Mouse (Mus musculus): ENCODE data around the gene Supt5. TPM values are rescaled to one million over a fixed set of nuclear protein-coding genes. Genes with fewer than 3 reads are reported as not detected.
A peak's percentile ranks its signal among the peaks of the same experiment; 100 is the strongest.

Supt5 gene
- polyA plus RNA-seq, 1 experiment from 2014 or later = 47.9 TPM

- Histone ChIP-seq H3K27me3 (ENCODE audit: control insufficient read depth, insufficient read depth, low read length) (no peaks in the 10 kb centered on the region), H3K4me1 (ENCODE audit: control insufficient read depth in 2 of 2, insufficient read depth in 2 of 2, low read length in 2 of 2) (peaks cover 33 to 45% of the 10 kb centered on the region in 2 experiments), H3K27ac (replicated peaks in 1 of 2; ENCODE audit: control insufficient read depth in 1 of 2, insufficient read depth in 1 of 2, low read depth in 2 of 2, low read length in 2 of 2) (peak overlapping the region in 1 of 2 experiments; percentile 50; a peak in 2 of 4 replicates), H3K9ac (ENCODE audit: low read length) (no peak overlapping the region), H3K4me3 (ENCODE audit: control insufficient read depth in 1 of 2, insufficient read depth in 1 of 2, low read depth in 1 of 2, low read length in 2 of 2) (no peak overlapping the region), H3K4me2 (ENCODE audit: low read length) (no peak overlapping the region), H3K36me3 (ENCODE audit: control insufficient read depth, insufficient read depth, low read length) (peaks cover 23% of the 10 kb centered on the region), H3K9me3 (ENCODE audit: control insufficient read depth, low read length) (no peaks in the 10 kb centered on the region)
- ATAC-seq (ENCODE audit: insufficient number of reproducible peaks, insufficient read depth, low FRiP score, low read depth) = no peak
- WGBS = 85% methylated on average over 7 of the region's 7 CpGs
Observed at GRCm38 (mm10) chr7:28373891-28374495, 35.4 kb upstream of the Supt5 start.

DNA sequence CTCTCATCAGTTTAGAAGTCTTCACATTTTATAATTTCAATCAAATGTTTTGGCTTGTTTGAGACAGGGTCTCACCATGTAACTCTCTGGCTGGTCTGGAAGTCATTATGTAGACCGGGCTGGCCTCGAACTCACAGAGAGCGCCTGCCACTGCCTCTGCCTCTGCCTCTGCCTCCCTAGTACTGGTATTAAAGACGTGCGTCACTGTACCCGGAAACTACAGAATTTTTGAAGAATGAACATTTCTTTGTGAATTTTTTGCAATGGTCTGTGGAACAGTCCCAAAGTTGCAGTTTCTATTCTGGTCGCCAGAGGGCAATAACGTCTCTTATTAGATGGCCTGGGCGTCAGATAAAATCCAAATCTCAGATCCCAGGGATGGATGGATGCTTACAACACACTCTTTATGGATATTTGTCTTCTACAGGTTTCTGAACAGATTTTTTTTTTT lies 34.6 kb upstream of the Supt5 start:
- peak overlapping the region; percentile 75 for H3K9ac ChIP-seq (ENCODE audit: low read length)
- under 1% methylated on average over 9 of the region's 9 CpGs for WGBS

DNA sequence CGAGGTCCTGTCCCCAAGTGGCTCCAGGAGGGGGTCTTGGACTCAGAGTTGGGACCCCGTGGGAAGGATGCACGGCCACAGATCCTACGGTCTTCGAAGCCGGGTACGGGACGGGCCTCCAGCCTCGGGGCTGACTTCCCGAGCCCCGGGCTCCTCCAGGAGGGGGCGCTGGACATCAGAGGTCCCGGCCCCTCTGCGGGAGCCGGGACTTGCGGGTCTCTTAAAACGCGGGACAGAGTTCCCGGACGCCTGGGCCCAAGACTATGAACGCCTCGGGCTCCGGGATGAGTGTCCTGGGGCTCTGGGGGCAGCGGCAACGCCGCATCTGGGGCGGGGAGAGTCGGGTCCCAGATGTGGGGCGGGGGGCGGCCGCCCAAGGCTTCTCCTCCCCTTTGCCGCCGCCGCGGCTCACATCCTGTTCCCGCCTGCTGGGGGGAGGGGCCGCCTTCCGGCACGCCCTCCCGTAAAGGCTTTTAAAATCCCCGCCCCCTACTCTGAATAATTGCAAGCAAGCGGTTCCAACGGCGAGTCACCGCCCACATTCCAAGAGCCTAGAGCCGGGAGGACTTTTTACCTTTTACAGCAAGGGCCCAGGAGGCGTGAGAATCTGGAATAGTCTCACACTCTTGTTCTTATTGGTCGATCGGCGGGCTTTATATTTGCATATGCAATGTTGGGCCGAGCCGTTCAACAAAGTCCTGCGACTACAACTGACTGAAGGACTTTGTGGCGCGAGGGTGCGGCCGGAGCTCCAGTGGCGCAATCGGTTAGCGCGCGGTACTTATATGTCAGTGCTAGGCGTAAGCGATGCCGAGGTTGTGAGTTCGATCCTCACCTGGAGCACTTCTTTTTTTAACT lies 33.9 kb upstream of the Supt5 start, which contains the start of gene Plekhg2:
Gene Plekhg2 (minus strand): TSS at position 349 of the 858 bp plus-strand sequence.
- under 1% methylated on average over 66 of the region's 66 CpGs for WGBS
- Histone ChIP-seq H3K27ac (replicated peaks in 1 of 2; ENCODE audit: control insufficient read depth in 1 of 2, insufficient read depth in 1 of 2, low read depth in 2 of 2, low read length in 2 of 2) (peak within 1 kb of the TSS; percentile 89), H3K4me3 (ENCODE audit: control insufficient read depth in 1 of 2, insufficient read depth in 1 of 2, low read depth in 1 of 2, low read length in 2 of 2) (peak within 1 kb of the TSS; percentile 73 to 77), H3K27me3 (ENCODE audit: control insufficient read depth, insufficient read depth, low read length) (no peaks in the 10 kb centered on the region), H3K9ac (ENCODE audit: low read length) (peak within 1 kb of the TSS; percentile 93), H3K9me3 (ENCODE audit: control insufficient read depth, low read length) (no peaks in the 10 kb centered on the region), H3K4me2 (ENCODE audit: low read length) (peak within 1 kb of the TSS; percentile 95), H3K36me3 (ENCODE audit: control insufficient read depth, insufficient read depth, low read length) (peaks cover 33% of the 10 kb centered on the region), H3K4me1 (ENCODE audit: control insufficient read depth in 2 of 2, insufficient read depth in 2 of 2, low read length in 2 of 2) (peaks cover 28 to 36% of the 10 kb centered on the region in 2 experiments)
- ATAC-seq (ENCODE audit: insufficient number of reproducible peaks, insufficient read depth, low FRiP score, low read depth) = peak; percentile 83

More for the DNA sequence above, 34.6 kb upstream of the Supt5 start:
- H3K4me1 ChIP-seq (ENCODE audit: control insufficient read depth in 2 of 2, insufficient read depth in 2 of 2, low read length in 2 of 2) = peaks cover 33 to 43% of the 10 kb centered on the region in 2 experiments
- H3K4me2 ChIP-seq (ENCODE audit: low read length) = peak overlapping the region; percentile 67
- H3K27ac ChIP-seq (replicated peaks in 1 of 2; ENCODE audit: control insufficient read depth in 1 of 2, insufficient read depth in 1 of 2, low read depth in 2 of 2, low read length in 2 of 2) = peak overlapping the region; percentile 89
- peaks cover 31% of the 10 kb centered on the region for H3K36me3 ChIP-seq (ENCODE audit: control insufficient read depth, insufficient read depth, low read length)
- peak overlapping the region; percentile 55 to 73 for H3K4me3 ChIP-seq (ENCODE audit: control insufficient read depth in 1 of 2, insufficient read depth in 1 of 2, low read depth in 1 of 2, low read length in 2 of 2)
- H3K27me3 ChIP-seq (ENCODE audit: control insufficient read depth, insufficient read depth, low read length) = no peaks in the 10 kb centered on the region
- no peaks in the 10 kb centered on the region for H3K9me3 ChIP-seq (ENCODE audit: control insufficient read depth, low read length)
- no peak; the same call in 1 of the 2 replicates for ATAC-seq (ENCODE audit: insufficient number of reproducible peaks, insufficient read depth, low FRiP score, low read depth)

DNA sequence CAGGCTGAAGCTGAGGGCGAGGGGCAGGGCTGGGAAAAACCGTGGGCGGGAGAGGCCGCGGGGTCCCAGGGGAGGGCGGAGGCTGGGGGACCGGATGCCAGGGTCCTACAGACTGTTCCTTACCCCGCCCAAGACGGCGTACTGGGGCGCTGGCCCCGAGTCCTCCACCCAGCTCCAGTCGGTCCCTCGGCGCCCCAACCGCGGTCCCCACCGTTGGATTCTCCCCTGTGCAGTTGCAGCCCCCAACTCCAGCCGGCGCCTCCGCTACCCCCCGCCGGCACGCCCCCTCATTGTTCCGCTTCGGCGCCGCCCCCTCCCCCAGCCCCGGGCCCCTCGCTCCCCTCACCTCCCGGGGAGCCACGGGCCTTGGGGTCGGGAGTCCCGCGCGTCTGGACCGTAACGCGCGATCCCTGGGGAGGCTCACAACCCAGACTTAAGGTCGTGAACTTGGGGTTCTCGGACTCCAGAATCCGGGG lies 33.0 kb upstream of the Supt5 start:
- Histone ChIP-seq H3K4me2 (ENCODE audit: low read length) (peak overlapping the region; percentile 95), H3K4me3 (ENCODE audit: control insufficient read depth in 1 of 2, insufficient read depth in 1 of 2, low read depth in 1 of 2, low read length in 2 of 2) (peak overlapping the region; percentile 73 to 77), H3K9ac (ENCODE audit: low read length) (peak overlapping the region; percentile 93), H3K27ac (replicated peaks in 1 of 2; ENCODE audit: control insufficient read depth in 1 of 2, insufficient read depth in 1 of 2, low read depth in 2 of 2, low read length in 2 of 2) (peak overlapping the region; percentile 86 to 89), H3K4me1 (ENCODE audit: control insufficient read depth in 2 of 2, insufficient read depth in 2 of 2, low read length in 2 of 2) (peaks cover 21 to 27% of the 10 kb centered on the region in 2 experiments), H3K9me3 (ENCODE audit: control insufficient read depth, low read length) (no peaks in the 10 kb centered on the region), H3K36me3 (ENCODE audit: control insufficient read depth, insufficient read depth, low read length) (peaks cover 36% of the 10 kb centered on the region), H3K27me3 (ENCODE audit: control insufficient read depth, insufficient read depth, low read length) (no peaks in the 10 kb centered on the region)
- WGBS = under 1% methylated on average over 36 of the region's 43 CpGs
- ATAC-seq (ENCODE audit: insufficient number of reproducible peaks, insufficient read depth, low FRiP score, low read depth) = 0 out of 2 replicates have a peak, but pooled peaks have one; percentile 1

- ATAC-seq (ENCODE audit: insufficient number of reproducible peaks, insufficient read depth, low FRiP score, low read depth) = no peak
- Histone ChIP-seq H3K27ac (replicated peaks in 1 of 2; ENCODE audit: control insufficient read depth in 1 of 2, insufficient read depth in 1 of 2, low read depth in 2 of 2, low read length in 2 of 2) (peak overlapping the region; percentile 49 to 89; a peak in 3 of 4 replicates), H3K4me3 (ENCODE audit: control insufficient read depth in 1 of 2, insufficient read depth in 1 of 2, low read depth in 1 of 2, low read length in 2 of 2) (peak overlapping the region; percentile 73 to 77), H3K36me3 (ENCODE audit: control insufficient read depth, insufficient read depth, low read length) (peaks cover 42% of the 10 kb centered on the region), H3K27me3 (ENCODE audit: control insufficient read depth, insufficient read depth, low read length) (no peaks in the 10 kb centered on the region), H3K9ac (ENCODE audit: low read length) (peak overlapping the region; percentile 93), H3K4me1 (ENCODE audit: control insufficient read depth in 2 of 2, insufficient read depth in 2 of 2, low read length in 2 of 2) (peaks cover 18 to 22% of the 10 kb centered on the region in 2 experiments), H3K4me2 (ENCODE audit: low read length) (peak overlapping the region; percentile 95), H3K9me3 (ENCODE audit: control insufficient read depth, low read length) (no peaks in the 10 kb centered on the region)
- WGBS = 9% methylated on average over 11 of the region's 11 CpGs
Observed at GRCm38 (mm10) chr7:28370977-28371513, 32.5 kb upstream of the Supt5 start.

DNA sequence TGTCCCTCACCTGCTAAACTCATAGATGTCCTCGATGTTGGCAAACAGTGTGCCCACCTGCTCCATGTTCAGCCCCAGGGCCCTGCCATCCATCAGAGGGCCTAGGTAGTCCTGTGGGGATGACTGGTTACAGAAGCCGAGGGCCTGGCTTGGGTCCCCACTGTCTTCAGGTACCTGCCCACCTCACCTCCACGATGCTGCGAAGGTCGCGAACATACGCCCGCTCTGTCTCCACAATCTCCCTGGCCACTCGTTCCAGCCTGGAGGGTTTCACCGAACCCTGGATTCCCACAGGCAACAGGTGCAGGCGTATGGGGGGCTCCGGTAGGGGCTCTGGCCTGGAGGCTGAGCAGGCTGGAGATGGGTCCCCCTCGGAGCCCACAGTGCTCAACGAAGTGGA lies 31.5 kb upstream of the Supt5 start:
- no peaks in the 10 kb centered on the region for H3K27me3 ChIP-seq (ENCODE audit: control insufficient read depth, insufficient read depth, low read length)
- peaks cover 13 to 18% of the 10 kb centered on the region in 2 experiments for H3K4me1 ChIP-seq (ENCODE audit: control insufficient read depth in 2 of 2, insufficient read depth in 2 of 2, low read length in 2 of 2)
- peak overlapping the region; percentile 95 for H3K4me2 ChIP-seq (ENCODE audit: low read length)
- H3K4me3 ChIP-seq (ENCODE audit: control insufficient read depth in 1 of 2, insufficient read depth in 1 of 2, low read depth in 1 of 2, low read length in 2 of 2) = peak overlapping the region; percentile 73 to 77; a peak in 2 of 4 replicates
- H3K27ac ChIP-seq (replicated peaks in 1 of 2; ENCODE audit: control insufficient read depth in 1 of 2, insufficient read depth in 1 of 2, low read depth in 2 of 2, low read length in 2 of 2) = no peak overlapping the region
- H3K9ac ChIP-seq (ENCODE audit: low read length) = peak overlapping the region; percentile 93; the same call in 1 of the 2 replicates
- WGBS = 88% methylated on average over 14 of the region's 14 CpGs
- peaks cover 51% of the 10 kb centered on the region for H3K36me3 ChIP-seq (ENCODE audit: control insufficient read depth, insufficient read depth, low read length)
- no peak for ATAC-seq (ENCODE audit: insufficient number of reproducible peaks, insufficient read depth, low FRiP score, low read depth)
- H3K9me3 ChIP-seq (ENCODE audit: control insufficient read depth, low read length) = no peaks in the 10 kb centered on the region

- H3K4me1 ChIP-seq (ENCODE audit: control insufficient read depth in 2 of 2, insufficient read depth in 2 of 2, low read length in 2 of 2) = peaks cover 13 to 14% of the 10 kb centered on the region in 2 experiments
- no peak overlapping the region for H3K9ac ChIP-seq (ENCODE audit: low read length)
- no peaks in the 10 kb centered on the region for H3K27me3 ChIP-seq (ENCODE audit: control insufficient read depth, insufficient read depth, low read length)
- H3K36me3 ChIP-seq (ENCODE audit: control insufficient read depth, insufficient read depth, low read length) = peaks cover 68% of the 10 kb centered on the region
- H3K9me3 ChIP-seq (ENCODE audit: control insufficient read depth, low read length) = no peaks in the 10 kb centered on the region
- no peak overlapping the region for H3K4me3 ChIP-seq (ENCODE audit: control insufficient read depth in 1 of 2, insufficient read depth in 1 of 2, low read depth in 1 of 2, low read length in 2 of 2)
- 90% methylated on average over 16 of the region's 16 CpGs for WGBS
- no peak overlapping the region for H3K27ac ChIP-seq (replicated peaks in 1 of 2; ENCODE audit: control insufficient read depth in 1 of 2, insufficient read depth in 1 of 2, low read depth in 2 of 2, low read length in 2 of 2)
- no peak overlapping the region for H3K4me2 ChIP-seq (ENCODE audit: low read length)
- no peak for ATAC-seq (ENCODE audit: insufficient number of reproducible peaks, insufficient read depth, low FRiP score, low read depth)
Observed at GRCm38 (mm10) chr7:28368276-28368920, 29.9 kb upstream of the Supt5 start.

Data from heart, embryonic 14.5 days (tissue).